Mouse (Mus musculus) embryonic facial prominence, embryonic 12.5 days (tissue): Measurements from ENCODE around the gene Pitpnm2. TPM values are rescaled to one million over a fixed set of nuclear protein-coding genes. Genes with fewer than 3 reads are reported as not detected.

Experiments
- ATAC-seq: fragments of 200-750 bp; cut with Nextera tagmentation; 2 replicates; pipeline ENCODE4 v1.8.0; 2017; ENCODE audit not compliant: insufficient number of reproducible peaks, insufficient read depth, low FRiP score, low TSS enrichment
- H3K27ac ChIP-seq: fragments of 300-500 bp; sonication (generic); 2 replicates; pipeline ENCODE4 v1.5.1; 2016; ENCODE audit warnings: mild to moderate bottlenecking
- H3K27me3 ChIP-seq: fragments of 300-500 bp; sonication (generic); 2 replicates; pipeline ENCODE4 v1.6.1; 2016; ENCODE audit warnings: mild to moderate bottlenecking, moderate library complexity
- H3K36me3 ChIP-seq: fragments of 300-500 bp; sonication (generic); 2 replicates; pipeline ENCODE4 v1.6.1; 2016; ENCODE audit warnings: mild to moderate bottlenecking
- H3K4me1 ChIP-seq: fragments of 300-500 bp; sonication (generic); 2 replicates; pipeline ENCODE4 v1.6.1; 2016
- H3K4me2 ChIP-seq: fragments of 300-500 bp; sonication (generic); replicated peaks from 2 replicates; pipeline ENCODE4 v1.6.1; 2016; ENCODE audit warnings: mild to moderate bottlenecking, moderate library complexity
- H3K4me3 ChIP-seq: fragments of 300-500 bp; sonication (generic); 2 replicates; pipeline ENCODE4 v1.5.1; 2016; ENCODE audit warnings: mild to moderate bottlenecking
- H3K9ac ChIP-seq: fragments of 300-500 bp; sonication (generic); 2 replicates; pipeline ENCODE4 v1.6.1; 2016; ENCODE audit warnings: mild to moderate bottlenecking, moderate library complexity
- H3K9me3 ChIP-seq: fragments of 300-500 bp; sonication (generic); 2 replicates; pipeline ENCODE4 v1.6.1; 2016; ENCODE audit warnings: mild to moderate bottlenecking, moderate library complexity
- WGBS: fragments of 180-500 bp; shearing (Covaris S2); methylation state at CpG from one replicate; pipeline ENCODE4 v1.1.7; 2016; 5-methylcytosine and 5-hydroxymethylcytosine counted together
- polyA plus RNA-seq: library from polyadenylated mRNA; unstranded; fragments of >200 nt; fragmentation: Nextera tagmentation; extraction: Ambion mirVana; gene quantifications from 2 replicates; pipeline ENCODE4 v1.2.1, GENCODE M21; 2016

Pitpnm2 gene
- polyA plus RNA-seq, 1 experiment from 2014 or later = 4.4 TPM

DNA sequence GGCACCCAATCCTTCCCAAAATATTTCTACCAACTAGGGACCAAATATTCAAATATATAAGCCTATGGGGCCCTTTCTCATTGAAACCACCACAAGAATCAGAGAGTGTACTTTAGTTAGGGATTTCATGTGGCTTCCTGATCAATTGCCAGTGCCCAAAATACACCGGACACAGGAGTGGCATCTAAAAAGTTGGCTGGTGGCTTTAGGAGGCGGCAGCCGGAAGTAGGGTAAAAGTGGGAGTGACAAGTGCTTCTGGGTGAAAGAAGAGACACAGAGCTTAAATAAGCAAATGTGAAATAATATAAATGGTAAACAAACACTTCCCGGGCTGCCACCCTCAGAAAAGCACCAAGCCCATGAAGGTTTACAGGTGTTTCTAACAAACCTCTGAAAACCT, 53.5 kb downstream of the Pitpnm2 start:
- Histone ChIP-seq H3K4me2 (no peak overlapping the region), H3K36me3 (no peaks in the 10 kb centered on the region), H3K9ac (no peak overlapping the region), H3K27ac (no peak overlapping the region), H3K4me3 (no peak overlapping the region), H3K4me1 (peaks cover 5% of the 10 kb centered on the region), H3K9me3 (no peaks in the 10 kb centered on the region), H3K27me3 (no peaks in the 10 kb centered on the region)
- no peak for ATAC-seq
- WGBS = 84% methylated on average over 4 of the region's 4 CpGs

DNA sequence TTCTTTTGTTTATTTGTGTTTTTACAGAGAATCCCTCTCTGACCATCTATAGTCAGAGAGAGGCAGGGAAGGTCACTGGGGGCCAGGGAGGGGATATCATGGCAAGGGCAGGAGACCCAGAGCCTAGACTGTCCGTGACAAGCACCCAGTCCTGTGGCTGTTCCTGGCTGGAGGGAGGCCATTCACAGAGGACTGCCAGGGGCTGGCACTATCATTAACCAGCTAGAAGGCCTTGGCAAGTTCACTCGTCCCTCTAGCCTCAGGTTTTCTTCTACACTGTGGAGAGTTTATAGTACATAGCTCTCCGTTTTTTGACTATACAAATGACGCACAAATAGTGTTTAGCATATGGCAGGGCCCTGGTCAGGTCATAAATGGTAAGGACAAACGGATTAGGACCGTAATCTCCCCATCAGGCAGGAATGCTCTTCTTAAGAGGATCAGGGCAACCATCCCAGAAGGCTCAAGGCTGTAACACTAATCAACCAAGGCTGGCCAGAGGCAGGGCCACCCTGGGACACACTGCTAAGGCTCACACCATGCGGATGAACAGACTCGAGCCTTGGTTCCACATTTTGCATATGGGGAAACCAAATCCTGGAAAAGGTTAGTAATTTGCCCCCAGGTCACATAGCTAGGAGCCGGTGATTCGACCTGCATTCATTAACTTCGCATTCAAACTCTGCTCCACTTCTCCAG, 55.0 kb downstream of the Pitpnm2 start:
- no peaks in the 10 kb centered on the region for H3K27me3 ChIP-seq
- no peak overlapping the region for H3K9ac ChIP-seq
- H3K36me3 ChIP-seq = no peaks in the 10 kb centered on the region
- ATAC-seq = no peak
- H3K4me3 ChIP-seq = no peak overlapping the region
- H3K27ac ChIP-seq = no peak overlapping the region
- H3K4me1 ChIP-seq = peaks cover 5% of the 10 kb centered on the region
- H3K9me3 ChIP-seq = no peaks in the 10 kb centered on the region
- 50% methylated on average over 11 of the region's 11 CpGs for WGBS
- no peak overlapping the region for H3K4me2 ChIP-seq

GRCm38 (mm10) chr5:124193286-124194112, 56.1 kb downstream of the Pitpnm2 start:
- H3K9ac ChIP-seq = no peak overlapping the region
- 84% methylated on average over 24 of the region's 24 CpGs for WGBS

GRCm38 (mm10) chr5:124192726-124193285, 56.8 kb downstream of the Pitpnm2 start:
- Histone ChIP-seq H3K4me2 (no peak overlapping the region), H3K4me3 (no peak overlapping the region)
- ATAC-seq = no peak

More at GRCm38 (mm10) chr5:124193286-124194112, 56.1 kb downstream of the Pitpnm2 start:
- no peaks in the 10 kb centered on the region for H3K36me3 ChIP-seq
- no peaks in the 10 kb centered on the region for H3K9me3 ChIP-seq
- no peaks in the 10 kb centered on the region for H3K27me3 ChIP-seq
- no peak overlapping the region for H3K4me2 ChIP-seq
- H3K4me3 ChIP-seq = no peak overlapping the region
- 0 out of 2 replicates have a peak, but pooled peaks have one; percentile 30 for ATAC-seq
- H3K27ac ChIP-seq = no peak overlapping the region
- peaks cover 5% of the 10 kb centered on the region for H3K4me1 ChIP-seq

DNA sequence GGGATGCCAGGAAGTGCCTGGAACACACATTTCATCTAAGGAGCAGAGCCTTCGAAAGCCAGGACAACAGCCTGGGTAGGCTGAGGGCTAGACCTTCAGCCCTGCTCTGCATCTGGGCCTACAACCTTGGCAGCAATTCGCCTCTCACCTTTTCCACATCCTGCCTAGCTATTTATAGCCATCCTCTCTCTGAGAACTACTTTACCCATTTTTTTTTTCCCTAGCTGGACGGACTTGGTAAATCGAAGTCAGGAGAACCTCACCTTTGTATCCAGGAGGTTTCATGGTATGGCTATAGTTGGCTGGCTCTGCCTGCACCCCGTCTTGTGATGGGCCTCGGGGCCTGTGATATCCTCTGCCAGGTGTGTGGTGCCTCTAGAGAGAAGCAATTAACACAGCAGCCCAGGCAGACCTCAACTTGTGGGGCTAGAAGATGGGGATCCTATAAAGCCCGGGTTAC, 57.3 kb downstream of the Pitpnm2 start:
- no peak for ATAC-seq

More at GRCm38 (mm10) chr5:124192726-124193285, 56.8 kb downstream of the Pitpnm2 start:
- no peaks in the 10 kb centered on the region for H3K27me3 ChIP-seq
- H3K9me3 ChIP-seq = no peaks in the 10 kb centered on the region
- peaks cover 6% of the 10 kb centered on the region for H3K4me1 ChIP-seq
- no peak overlapping the region for H3K9ac ChIP-seq
- WGBS = 69% methylated on average over 10 of the region's 10 CpGs
- no peak overlapping the region for H3K27ac ChIP-seq
- no peaks in the 10 kb centered on the region for H3K36me3 ChIP-seq

DNA sequence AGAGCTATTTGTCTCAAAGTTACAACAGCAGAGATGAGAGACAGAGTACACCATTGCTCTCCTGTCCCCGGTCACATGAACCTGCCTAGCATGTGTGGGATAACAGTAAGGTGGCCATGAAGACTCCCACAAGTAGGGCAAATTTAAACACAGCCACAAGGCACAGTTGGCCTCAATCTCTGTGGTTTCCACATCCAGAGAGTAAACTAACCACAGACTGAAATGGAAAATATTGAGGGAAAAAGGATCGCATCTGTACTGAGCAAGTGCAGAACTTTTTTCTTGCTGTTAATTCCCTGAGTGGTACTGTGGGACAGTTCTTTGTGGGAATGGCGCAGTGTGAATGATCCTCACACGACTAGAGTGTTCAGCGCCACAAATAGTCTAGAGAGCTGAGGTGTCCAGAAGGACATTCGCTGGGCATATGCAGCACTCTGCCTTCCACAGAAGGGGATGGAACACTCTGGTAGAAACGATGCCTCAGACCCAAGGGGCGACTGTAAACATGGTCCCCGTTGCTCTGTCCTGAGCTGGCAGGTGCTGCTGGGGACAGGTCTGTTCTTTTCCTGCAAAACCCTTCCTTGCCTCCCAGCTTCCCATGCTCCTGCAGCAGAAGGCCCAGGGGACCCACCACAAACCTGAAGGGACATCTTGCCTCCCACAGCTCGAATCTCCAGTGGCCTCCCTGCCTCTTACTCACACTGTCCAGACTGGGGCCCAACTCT, 59.3 kb downstream of the Pitpnm2 start:
- Histone ChIP-seq H3K9me3 (no peaks in the 10 kb centered on the region), H3K4me2 (no peak overlapping the region), H3K4me1 (peaks cover 31% of the 10 kb centered on the region), H3K27ac (no peak overlapping the region), H3K27me3 (0 out of 2 replicates have a peak, but pooled peaks cover 4% of the 10 kb centered on the region), H3K4me3 (no peak overlapping the region), H3K9ac (no peak overlapping the region), H3K36me3 (no peaks in the 10 kb centered on the region)
- WGBS = 89% methylated on average over 10 of the region's 10 CpGs
- ATAC-seq = no peak

More for the DNA sequence above, 57.3 kb downstream of the Pitpnm2 start:
- 81% methylated on average over 7 of the region's 7 CpGs for WGBS
- Histone ChIP-seq H3K4me3 (no peak overlapping the region), H3K9me3 (no peaks in the 10 kb centered on the region), H3K4me1 (peaks cover 11% of the 10 kb centered on the region), H3K27me3 (no peaks in the 10 kb centered on the region), H3K4me2 (no peak overlapping the region), H3K9ac (no peak overlapping the region), H3K36me3 (no peaks in the 10 kb centered on the region), H3K27ac (no peak overlapping the region)

DNA sequence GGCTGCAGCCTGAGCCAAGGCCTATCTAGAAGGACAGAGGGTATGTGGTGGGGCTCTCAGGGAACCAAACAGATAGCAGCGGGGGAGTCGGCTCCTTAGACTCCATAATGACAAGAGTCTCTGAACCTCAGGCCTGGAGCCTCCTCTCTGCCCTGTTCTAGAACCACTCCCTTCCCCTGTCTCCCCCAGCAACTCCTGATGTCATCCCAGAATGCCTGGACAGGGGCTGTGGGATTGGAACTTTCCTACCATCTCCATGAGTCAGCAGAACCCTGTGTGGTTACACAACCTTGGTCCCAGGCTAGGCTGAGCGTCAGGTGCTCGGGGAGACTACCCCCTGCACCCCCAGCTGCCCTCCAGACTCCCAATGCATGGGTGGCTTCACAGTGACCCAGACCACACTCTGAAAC, 60.0 kb downstream of the Pitpnm2 start:
- 87% methylated on average over 4 of the region's 4 CpGs for WGBS
- no peak for ATAC-seq
- Histone ChIP-seq H3K36me3 (no peaks in the 10 kb centered on the region), H3K27ac (no peak overlapping the region), H3K4me2 (no peak overlapping the region), H3K4me1 (peaks cover 38% of the 10 kb centered on the region), H3K4me3 (no peak overlapping the region), H3K9ac (no peak overlapping the region), H3K27me3 (0 out of 2 replicates have a peak, but pooled peaks cover 4% of the 10 kb centered on the region), H3K9me3 (no peaks in the 10 kb centered on the region)

DNA sequence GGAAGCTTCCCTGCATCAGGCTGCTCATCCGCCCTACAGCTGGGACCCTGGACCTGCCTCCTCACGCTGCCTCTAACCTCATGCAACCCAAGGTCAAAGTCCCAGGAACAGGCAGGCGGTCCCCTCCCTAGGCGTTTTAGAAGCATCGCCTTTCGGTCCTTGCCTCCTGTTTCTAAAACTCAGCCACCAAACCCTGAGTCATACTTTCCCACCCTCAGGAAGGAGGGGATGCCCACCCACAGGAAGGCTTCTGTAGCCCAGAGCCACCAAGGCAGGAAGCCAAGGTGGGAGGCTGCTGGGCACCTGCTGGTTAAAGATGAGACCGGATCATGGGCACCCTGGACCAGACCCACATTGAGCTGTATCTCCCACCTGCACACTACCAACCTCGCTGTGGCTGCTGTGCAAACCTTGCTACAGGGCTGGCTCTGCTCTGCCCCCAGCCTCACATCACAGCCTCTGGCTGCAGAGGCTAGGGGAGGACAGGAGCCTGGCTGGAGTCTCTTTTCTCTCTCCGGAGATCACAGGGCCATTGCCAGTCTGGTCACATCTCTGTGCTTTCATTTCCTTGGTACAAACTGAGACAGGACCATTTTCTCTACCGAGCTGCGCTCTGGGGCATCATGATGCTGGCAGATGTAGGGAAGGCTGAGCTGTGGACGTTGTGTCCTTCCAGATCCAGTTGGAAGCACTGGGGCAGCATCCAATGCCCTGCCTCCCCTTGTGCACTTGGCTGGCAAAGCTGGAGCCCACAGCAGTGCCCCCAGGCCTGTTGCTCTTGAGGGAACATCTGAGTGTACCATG, 61.9 kb downstream of the Pitpnm2 start:
- Histone ChIP-seq H3K4me3 (no peak overlapping the region), H3K27ac (no peak overlapping the region), H3K27me3 (0 out of 2 replicates have a peak, but pooled peaks cover 4% of the 10 kb centered on the region), H3K9ac (peak overlapping the region; percentile 16; the same call in 1 of the 2 replicates), H3K4me1 (peaks cover 37% of the 10 kb centered on the region), H3K4me2 (peak overlapping the region; percentile 45), H3K9me3 (no peaks in the 10 kb centered on the region), H3K36me3 (no peaks in the 10 kb centered on the region)
- WGBS = 61% methylated on average over 12 of the region's 12 CpGs
- no peak for ATAC-seq

DNA sequence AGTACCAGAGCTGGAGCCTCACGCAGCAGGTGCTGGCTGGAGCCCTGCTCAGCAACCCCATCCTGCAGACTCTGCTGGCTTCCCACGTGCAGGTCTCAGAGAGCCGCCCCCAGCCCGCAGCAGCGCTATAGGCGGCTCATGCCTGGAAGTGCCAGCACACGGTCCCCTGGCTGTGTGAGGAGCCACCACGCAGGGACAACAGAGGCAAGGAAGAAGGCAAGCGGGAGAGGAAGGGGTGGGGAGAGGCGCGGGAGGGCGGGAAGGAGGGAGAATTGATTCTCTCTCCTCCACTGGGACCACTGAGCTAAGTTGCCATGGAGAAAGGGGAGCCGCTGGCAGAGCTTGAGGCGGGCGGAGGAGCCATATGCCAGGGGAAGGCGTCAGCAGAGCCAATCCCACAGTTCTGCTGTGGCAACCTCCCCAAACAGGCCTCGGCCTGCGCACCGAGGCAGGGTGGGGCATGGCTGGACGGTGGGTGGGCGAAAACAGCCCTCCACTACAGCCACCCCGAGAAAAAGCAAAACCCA, 62.5 kb downstream of the Pitpnm2 start:
- H3K9ac ChIP-seq = peak overlapping the region; percentile 16; the same call in 1 of the 2 replicates
- peak overlapping the region; percentile 14; the same call in 1 of the 2 replicates for H3K4me3 ChIP-seq
- WGBS = 10% methylated on average over 21 of the region's 22 CpGs
- H3K4me2 ChIP-seq = peak overlapping the region; percentile 45
- H3K4me1 ChIP-seq = peaks cover 37% of the 10 kb centered on the region
- no peaks in the 10 kb centered on the region for H3K36me3 ChIP-seq
- 0 out of 2 replicates have a peak, but pooled peaks cover 4% of the 10 kb centered on the region for H3K27me3 ChIP-seq
- peak; percentile 52 for ATAC-seq
- H3K27ac ChIP-seq = peak overlapping the region; percentile 38; the same call in 1 of the 2 replicates
- no peaks in the 10 kb centered on the region for H3K9me3 ChIP-seq

DNA sequence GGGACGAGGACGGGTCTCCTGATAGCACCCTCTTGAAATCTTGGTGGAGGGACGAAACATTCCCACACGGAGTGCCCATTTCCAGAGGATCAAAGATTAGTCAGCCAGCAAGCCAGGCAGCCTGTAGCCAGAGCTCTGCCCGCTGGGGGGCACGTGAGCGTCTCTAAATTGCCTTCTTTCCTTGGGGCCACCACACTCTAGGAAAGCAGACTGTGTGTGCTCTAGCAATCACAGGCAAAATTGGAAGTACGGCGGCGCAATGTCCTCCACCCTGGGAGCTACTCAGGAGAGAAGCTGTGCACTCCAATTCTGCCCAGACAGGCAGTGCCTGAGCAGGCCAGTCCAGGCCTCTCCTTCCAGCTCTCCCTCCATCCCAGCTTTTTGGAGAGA, 63.1 kb downstream of the Pitpnm2 start:
- Histone ChIP-seq H3K4me2 (peak overlapping the region; percentile 45; the same call in 1 of the 2 replicates), H3K27ac (peak overlapping the region; percentile 38; the same call in 1 of the 2 replicates), H3K36me3 (no peaks in the 10 kb centered on the region), H3K4me1 (peaks cover 37% of the 10 kb centered on the region), H3K9me3 (no peaks in the 10 kb centered on the region), H3K9ac (no peak overlapping the region), H3K4me3 (no peak overlapping the region; the same call in 1 of the 2 replicates), H3K27me3 (0 out of 2 replicates have a peak, but pooled peaks cover 4% of the 10 kb centered on the region)
- WGBS = 56% methylated on average over 10 of the region's 10 CpGs
- ATAC-seq = no peak
